Mouse (Mus musculus) lung, postnatal 4 days (tissue): ENCODE data around the gene Kirrel3.

Experiments
- DNase-seq, 2 experiments: peaks; one replicate each; pipeline ENCODE4 v3.0.0; 2021

Kirrel3 gene

GRCm38 (mm10) chr9:34703547-34704300 lies 218.0 kb downstream of the Kirrel3 start:
- DNase-seq: no peak

DNA sequence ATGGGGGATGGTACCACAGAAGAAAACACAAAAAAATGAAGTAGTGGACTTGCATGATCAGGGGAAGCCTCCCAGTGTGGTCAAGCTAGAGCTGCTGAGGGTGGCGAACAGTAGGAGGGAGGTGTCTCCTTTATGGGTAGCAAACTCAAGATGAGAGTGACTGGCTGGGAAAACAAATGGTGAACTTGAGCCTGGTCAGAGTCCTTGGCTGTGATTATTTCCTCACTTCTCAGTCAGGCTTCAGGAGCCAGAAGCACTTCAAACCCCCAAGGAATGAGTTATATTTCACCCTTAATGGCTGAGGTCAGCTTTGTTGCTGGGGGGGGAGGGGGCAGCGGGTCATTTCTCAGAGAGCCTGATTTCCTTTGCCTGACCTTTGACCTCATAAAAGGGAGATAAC lies 218.7 kb downstream of the Kirrel3 start:
- no peak for DNase-seq

- DNase-seq: no peak
These were observed 220.7 kb downstream of the Kirrel3 start for GRCm38 (mm10) chr9:34706350-34706873.

DNA sequence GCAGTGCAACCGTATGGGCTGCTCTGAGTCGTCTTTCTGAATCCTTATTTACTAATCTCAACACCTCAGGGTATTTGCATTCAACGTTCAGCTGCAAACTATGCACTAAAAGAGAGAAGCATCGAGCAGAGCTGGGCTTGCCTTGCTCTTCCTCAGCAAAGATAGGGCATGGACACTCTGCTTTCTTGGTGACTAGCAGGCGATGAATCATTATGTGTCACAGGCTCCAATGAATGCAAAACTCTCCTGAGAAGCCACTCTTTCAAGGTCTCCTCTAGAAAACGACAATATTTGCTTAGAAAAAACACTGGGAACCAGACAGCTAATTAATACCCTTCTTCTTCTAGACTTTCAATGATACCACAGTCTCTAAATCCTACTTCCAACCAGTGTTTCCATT lies 223.0 kb downstream of the Kirrel3 start:
- DNase-seq: no peak

DNA sequence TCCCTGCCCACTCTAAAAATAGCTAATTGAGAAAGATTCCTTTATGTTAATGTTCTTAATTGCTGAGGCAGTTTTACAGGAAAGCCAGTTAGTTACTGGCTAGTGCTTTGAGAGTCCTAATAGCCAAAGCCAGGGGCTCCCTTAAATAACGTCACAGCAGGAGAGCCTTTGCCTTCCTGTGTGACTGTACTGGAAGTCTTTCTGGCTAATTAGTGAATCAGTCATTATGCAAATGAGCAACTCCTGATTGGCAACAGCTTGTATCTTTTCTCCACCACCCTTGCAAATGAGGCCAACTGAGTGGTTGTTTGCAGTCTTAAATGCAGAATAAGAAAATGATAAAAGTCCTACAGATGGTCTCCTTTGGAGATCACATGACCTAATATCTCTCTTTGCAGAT lies 226.3 kb downstream of the Kirrel3 start:
- DNase-seq: no peak

GRCm38 (mm10) chr9:34712996-34713395 lies 227.3 kb downstream of the Kirrel3 start:
- DNase-seq: no peak

GRCm38 (mm10) chr9:34713462-34713926 lies 227.8 kb downstream of the Kirrel3 start:
- DNase-seq: no peak

DNA sequence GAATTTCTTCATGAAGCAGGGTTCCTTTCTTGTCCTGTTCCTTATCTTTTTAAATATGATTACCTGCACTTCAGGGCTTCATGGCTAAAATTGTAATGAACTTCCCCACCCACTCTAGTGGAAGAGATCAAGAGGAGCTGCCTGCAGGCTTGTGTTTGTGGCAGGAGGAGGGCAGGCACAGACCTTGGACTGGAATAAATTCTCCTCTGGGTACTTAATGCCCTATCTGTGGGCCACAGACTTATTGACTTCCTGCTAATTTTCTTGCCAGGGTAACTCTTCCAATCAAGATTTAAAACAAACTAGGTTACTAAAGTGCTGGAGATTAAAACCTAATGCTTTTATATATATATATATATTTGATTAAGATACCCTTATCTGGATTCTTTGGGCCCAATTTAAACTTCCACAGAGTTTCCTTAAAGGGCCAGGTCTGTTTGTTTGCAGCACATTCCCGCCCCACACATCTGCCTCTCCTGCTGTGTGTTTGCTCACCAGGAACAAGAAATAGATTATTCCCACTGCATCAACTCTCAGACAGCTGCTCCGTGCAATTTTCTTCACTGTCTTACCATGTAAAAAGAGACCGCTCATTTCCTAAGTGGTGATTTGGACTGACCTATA lies 229.4 kb downstream of the Kirrel3 start:
- no peak for DNase-seq

DNA sequence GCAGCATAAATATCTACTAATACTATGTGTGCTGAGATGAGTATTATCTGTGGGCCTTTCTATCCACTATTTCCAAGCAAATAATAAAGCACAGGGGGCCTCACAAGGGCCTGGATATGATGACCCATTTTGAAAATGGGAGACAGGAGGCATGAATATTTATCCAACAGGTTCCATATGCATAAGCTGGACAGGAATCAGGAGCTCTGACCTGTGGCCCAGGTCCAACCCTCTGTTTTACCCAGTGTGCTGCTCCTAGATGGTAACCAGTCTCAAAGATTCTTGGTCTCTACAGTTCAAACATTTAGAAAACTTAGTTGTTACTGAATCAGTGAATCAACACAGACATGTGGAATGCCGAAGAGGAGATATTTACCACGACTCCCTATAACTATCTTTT lies 230.8 kb downstream of the Kirrel3 start:
- no peak for DNase-seq

DNA sequence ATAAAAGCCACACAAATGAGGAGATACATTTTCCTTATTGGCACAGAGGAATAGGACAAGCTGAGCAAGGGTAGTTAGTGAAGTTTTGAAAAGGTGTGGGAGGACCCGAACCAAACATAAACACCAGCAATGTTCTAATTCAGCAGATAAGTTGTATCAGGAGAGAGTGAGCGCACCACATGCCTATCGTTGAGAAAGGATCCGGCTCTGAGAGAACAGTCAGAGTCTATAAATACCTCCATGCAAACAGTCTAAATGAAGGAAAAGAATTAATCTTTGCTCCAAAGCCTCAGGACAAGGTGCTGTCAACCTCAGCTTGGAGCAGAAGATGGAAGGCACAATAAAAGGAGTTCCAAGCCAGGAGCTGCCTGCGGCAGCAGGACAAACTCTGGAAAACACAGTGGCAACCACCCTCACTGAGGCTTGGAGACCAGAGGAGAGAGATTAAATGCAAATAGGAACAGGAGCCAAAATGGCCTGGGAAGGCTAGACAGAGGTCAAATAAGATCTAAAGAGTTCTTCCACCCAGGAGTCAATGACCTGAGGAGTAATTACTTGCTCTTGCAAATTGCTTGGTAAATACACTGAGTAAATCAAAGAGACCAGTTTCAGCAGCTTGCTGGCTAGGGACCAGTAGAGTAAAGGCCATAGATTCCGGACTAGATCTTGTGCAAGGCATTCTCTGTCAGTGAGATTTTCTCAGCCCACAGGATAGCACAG lies 235.9 kb downstream of the Kirrel3 start:
- DNase-seq: peak in 1 of 2 experiments; percentile 8

DNA sequence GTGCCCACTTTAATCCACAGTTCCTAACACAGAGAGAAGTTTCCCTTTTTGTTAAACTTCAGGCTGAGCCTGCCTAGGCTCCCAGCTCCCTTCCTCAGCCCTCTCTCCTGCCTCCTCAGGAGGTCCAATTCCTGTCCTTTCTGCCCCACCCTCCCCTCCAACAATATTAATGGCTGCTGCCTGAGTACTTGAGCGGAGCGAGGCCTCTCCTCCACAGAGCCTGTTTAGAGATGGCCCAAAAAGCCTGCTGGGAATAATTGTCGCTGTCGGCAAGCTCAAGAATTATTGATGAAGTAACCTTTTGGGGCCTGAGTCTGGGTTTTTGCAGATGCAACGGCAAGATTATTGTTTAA lies 236.5 kb downstream of the Kirrel3 start:
- DNase-seq: peak in 1 of 2 experiments; percentile 22

GRCm38 (mm10) chr9:34732507-34732906 lies 246.8 kb downstream of the Kirrel3 start:
- no peak for DNase-seq

GRCm38 (mm10) chr9:34733579-34733978 lies 247.9 kb downstream of the Kirrel3 start:
- no peak for DNase-seq

- no peak for DNase-seq
These were observed 249.3 kb downstream of the Kirrel3 start for GRCm38 (mm10) chr9:34734991-34735390.

DNA sequence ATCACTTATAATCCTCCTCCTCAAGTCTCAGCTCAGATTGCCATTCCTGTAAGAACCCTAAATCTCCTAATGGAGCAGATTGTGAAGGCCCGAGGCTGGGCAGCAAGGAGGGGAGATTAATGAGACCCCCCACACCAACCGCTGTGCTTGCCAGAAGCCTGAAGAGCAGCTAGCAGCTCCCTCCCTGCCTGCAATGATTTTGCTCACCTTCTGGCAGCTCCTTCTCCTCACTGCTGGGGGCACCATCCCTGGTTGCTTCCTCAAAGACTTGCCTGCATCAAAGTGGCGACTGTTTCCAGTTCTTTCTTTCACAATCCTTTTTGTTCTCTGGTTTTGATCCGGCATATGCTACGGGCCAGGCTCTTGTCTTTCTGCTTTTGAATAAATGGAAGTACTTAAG lies 253.7 kb downstream of the Kirrel3 start:
- DNase-seq: no peak

DNA sequence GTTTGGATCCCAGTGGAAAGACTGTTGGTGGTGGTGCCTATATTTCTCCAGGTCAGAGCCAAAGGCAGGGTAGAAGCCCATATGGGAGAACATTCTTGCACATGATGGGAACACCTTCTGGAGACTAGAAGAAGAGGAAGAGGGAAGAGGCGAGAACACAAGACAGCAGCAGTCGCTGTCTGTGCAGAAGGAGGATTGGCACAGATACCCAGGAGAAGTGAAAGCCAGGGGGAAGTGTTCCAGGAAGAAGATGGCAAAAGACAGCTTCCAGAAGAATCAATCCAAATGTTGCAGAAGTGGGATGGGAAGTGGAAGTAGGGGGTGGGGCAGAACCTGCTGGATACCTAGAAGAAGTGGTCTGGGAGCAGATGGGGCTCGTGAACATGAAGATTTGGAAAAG lies 255.1 kb downstream of the Kirrel3 start:
- no peak for DNase-seq

DNA sequence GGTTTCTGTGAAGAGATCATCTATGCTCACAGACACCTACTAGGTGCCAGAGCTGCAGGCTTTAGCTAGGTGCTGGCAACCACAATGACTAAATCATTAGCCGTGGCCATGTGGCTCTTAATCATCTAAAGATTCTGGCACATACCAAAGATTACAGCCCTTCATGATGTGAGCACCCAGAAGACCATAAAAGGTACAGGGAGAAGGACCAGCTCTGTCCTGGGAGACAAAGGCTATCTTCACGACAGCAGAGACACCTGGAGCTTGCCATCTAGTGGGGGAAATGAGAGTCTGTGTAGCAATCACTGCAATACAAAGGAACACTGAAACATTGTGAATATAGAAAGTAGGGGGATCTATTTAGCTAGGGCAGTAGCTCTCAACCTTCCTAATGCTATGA lies 262.3 kb downstream of the Kirrel3 start:
- no peak for DNase-seq

GRCm38 (mm10) chr9:34749161-34749560 lies 263.5 kb downstream of the Kirrel3 start:
- no peak for DNase-seq

GRCm38 (mm10) chr9:34749877-34750276 lies 264.2 kb downstream of the Kirrel3 start:
- no peak for DNase-seq

DNA sequence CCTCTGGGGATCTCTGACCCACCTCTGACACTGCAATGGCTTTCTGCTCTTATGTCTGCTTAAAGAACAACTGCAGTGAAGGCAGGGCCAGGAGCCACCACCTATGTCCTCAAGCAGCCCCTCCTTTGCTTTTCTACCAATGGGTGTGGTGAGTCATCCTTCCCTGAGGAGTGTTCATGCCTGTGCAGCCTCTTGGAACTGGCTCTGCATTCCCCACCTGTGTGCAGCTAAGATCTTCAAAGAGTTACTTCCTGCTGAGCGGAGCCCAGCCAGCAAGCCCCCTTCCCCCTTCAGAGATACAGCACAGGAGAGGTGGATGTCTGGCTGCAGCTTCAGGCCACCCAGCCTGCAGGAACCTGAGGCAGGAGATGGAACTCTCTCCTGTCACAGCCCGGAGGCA lies 265.2 kb downstream of the Kirrel3 start:
- DNase-seq: peak in 1 of 2 experiments; percentile 21

DNA sequence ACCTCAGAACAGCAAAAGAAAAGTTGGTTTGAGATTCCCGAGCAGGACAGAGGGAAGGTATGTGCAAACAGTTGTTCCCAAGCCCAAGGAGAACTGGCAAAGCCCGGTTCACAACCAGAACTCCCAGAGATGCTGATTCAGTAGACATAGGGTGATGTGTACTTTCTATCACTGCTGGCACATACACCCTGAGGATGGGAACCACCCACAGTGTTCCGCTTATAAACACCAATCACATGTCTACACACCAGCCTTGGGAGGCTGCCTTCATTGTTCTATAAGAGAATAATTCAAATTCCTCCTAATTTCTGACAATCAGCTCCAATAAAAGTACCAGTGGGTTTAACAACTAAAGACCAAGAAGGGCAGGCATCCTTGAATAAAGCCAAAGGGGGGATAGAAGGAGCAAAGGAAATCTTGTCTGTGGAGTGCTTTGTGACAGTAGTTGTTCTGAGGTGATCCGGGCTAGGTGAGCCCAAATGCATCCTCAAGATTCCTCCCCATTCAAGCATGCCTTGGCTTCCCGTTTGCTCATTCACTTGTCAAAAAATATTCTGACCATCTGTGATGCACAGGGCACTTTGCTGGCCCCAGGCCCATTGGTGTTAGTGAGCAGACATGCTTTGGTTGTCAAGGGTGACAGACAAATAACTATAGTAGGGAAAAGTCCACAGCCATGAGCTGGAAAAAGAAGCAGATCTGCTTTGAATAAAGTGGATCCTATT lies 266.5 kb downstream of the Kirrel3 start:
- no peak for DNase-seq

GRCm38 (mm10) chr9:34752801-34753170 lies 267.1 kb downstream of the Kirrel3 start:
- peak; percentile 74 to 80 for DNase-seq

DNA sequence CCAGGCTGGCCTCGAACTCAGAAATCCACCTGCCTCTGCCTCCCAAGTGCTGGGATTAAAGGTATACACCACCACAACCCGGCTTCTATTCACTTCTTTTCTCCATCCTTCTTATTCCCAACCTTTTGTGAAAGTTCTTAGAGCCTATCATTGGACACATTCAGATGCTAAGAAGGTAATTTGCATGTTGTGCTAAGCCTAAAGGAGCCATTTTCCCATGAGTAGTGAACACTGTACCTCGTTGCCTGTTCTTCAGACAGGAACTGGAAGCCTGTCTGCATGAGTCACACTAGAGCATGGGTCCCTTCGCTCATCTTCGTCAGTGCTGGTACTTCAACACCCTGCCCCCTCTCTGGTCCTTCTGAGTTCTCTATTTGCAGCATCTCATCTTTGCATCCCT lies 268.2 kb downstream of the Kirrel3 start:
- no peak for DNase-seq
